Mouse (Mus musculus): ENCODE data around the gene Sms. TPM values are rescaled to one million over a fixed set of nuclear protein-coding genes. Genes with fewer than 3 reads are reported as not detected.

Gene Sms
- 10 to 100 TPM; 68.6 to 95.1 TPM for polyA plus RNA-seq (2017; shearing (Covaris generic))

GRCm38 (mm10) chrX:157491944-157492726 lies at the start of gene Sms:
TSS of gene Sms (minus strand) at chrX:157492287.

GRCm38 (mm10) chrX:157415212-157415611 lies 76.9 kb downstream of the Sms start, which contains the start of gene Phex:
TSS of gene Phex (minus strand) at chrX:157415312.

Other genes starting within 250 kb of the Sms start
- gene Phex, start 77.0 kb downstream of the Sms start, polyA plus RNA-seq (2017; shearing (Covaris generic)), result under 1 TPM; 0.04 to 0.09 TPM
- 1 to 10 TPM; 1.5 to 4.0 TPM for gene Yy2, start 76.7 kb upstream of the Sms start, polyA plus RNA-seq (2017; shearing (Covaris generic))
- 10 to 100 TPM; 11.8 to 14.0 TPM for gene Mbtps2, start 106.4 kb upstream of the Sms start, polyA plus RNA-seq (2017; shearing (Covaris generic))
- not detected for gene Smpx, start 206.6 kb upstream of the Sms start, polyA plus RNA-seq (2017; shearing (Covaris generic))

All from inflammation-experienced regulatory T-cells (primary cell).